Mouse (Mus musculus): ENCODE data around the gene Ltbp4. TPM values are rescaled to one million over a fixed set of nuclear protein-coding genes. Genes with fewer than 3 reads are reported as not detected.

Ltbp4 gene
- total and polyA plus RNA-seq, 3 experiments: 0.43 to 2.6 (median 1.5) TPM

GRCm38 (mm10) chr7:27282225-27282624 lies 55.3 kb downstream of the Ltbp4 start:
- H3K9ac ChIP-seq (ENCODE audit: insufficient read depth, low read depth): no peak overlapping the region
- TF ChIP-seq SIN3A (IDR thresholded peaks at IDR 0.05; ENCODE audit: low read length) (no peak), JUN (IDR thresholded peaks at IDR 0.05; ENCODE audit: insufficient read depth, low read depth, low read length) (no peak), E2F4 (IDR thresholded peaks at IDR 0.05; ENCODE audit: insufficient replicate concordance, low read depth, low read length) (no peak), MXI1 (IDR thresholded peaks at IDR 0.05; ENCODE audit: low read depth, low read length) (no peak), MEF2A (IDR thresholded peaks at IDR 0.05; ENCODE audit: borderline replicate concordance, low read depth, low read length) (no peak), SMC3 (IDR thresholded peaks at IDR 0.05; ENCODE audit: low read depth, low read length) (no peak), RAD21 (IDR thresholded peaks at IDR 0.05; ENCODE audit: low read depth, low read length) (no peak), PAX5 (IDR thresholded peaks at IDR 0.05; ENCODE audit: low read length) (no peak), CHD2 (IDR thresholded peaks at IDR 0.05; ENCODE audit: low read length) (no peak), ZKSCAN1 (IDR thresholded peaks at IDR 0.05; ENCODE audit: borderline replicate concordance, low read depth, low read length) (no peak), ZNF384 (IDR thresholded peaks at IDR 0.05; ENCODE audit: low read depth, low read length) (no peak), USF1 (IDR thresholded peaks at IDR 0.05; ENCODE audit: low read depth, low read length) (no peak), MAZ (IDR thresholded peaks at IDR 0.05; ENCODE audit: low read depth, low read length) (no peak), ETS1 (conservative IDR thresholded peaks at IDR 0.05; ENCODE audit: low read depth, low read length) (no peak), RCOR1 (conservative IDR thresholded peaks at IDR 0.05; ENCODE audit: low read depth, low read length) (no peak), MAX (IDR thresholded peaks at IDR 0.05; ENCODE audit: low read length) (no peak), POLR2A (IDR thresholded peaks at IDR 0.05; ENCODE audit: low read depth, low read length) (no peak)
- no peaks in the 10 kb centered on the region for H3K79me2 ChIP-seq (replicated peaks; ENCODE audit: control insufficient read depth, extremely low read depth, insufficient read depth, poor library complexity, severe bottlenecking)
- no peak for DNase-seq (ENCODE audit: extremely low read depth)
- H3K4me3 ChIP-seq (replicated peaks in 1 of 3; ENCODE audit: low read depth in 2 of 3, low read length in 2 of 3, poor library complexity in 1 of 3): no peak overlapping the region
- H3K4me2 ChIP-seq (ENCODE audit: insufficient read depth, low read depth, poor library complexity, severe bottlenecking): no peak overlapping the region
- H3K27ac ChIP-seq (ENCODE audit: insufficient read depth, low read depth): no peak overlapping the region
- 0 out of 4 replicates have a peak, but pooled peaks cover 0 to 2% of the 10 kb centered on the region in 2 experiments for H3K4me1 ChIP-seq (ENCODE audit: control insufficient read depth in 1 of 2, insufficient read depth in 2 of 2)
- peaks cover 5 to 21% of the 10 kb centered on the region in 2 experiments for H3K36me3 ChIP-seq (replicated peaks in 1 of 2; ENCODE audit: control insufficient read depth in 1 of 2, insufficient read depth in 1 of 2, low read length in 1 of 2)
- H3K27me3 ChIP-seq (replicated peaks): no peaks in the 10 kb centered on the region
- H3K9me3 ChIP-seq (replicated peaks; ENCODE audit: low read length): no peaks in the 10 kb centered on the region
- in situ Hi-C loops (cut with MboI; ENCODE audit: low pct_ligation_motif_present, low pct_unique_long_range_greater_than_20kb, low sequenced_read_pairs): no loop called here
- dilution Hi-C loops (cut with MboI; ENCODE audit: extremely low pct_ligation_motif_present, extremely low pct_unique_long_range_greater_than_20kb, low sequenced_read_pairs): no loop called here

GRCm38 (mm10) chr7:27281717-27282116 lies 55.8 kb downstream of the Ltbp4 start:
- Histone ChIP-seq H3K36me3 (replicated peaks in 1 of 2; ENCODE audit: control insufficient read depth in 1 of 2, insufficient read depth in 1 of 2, low read length in 1 of 2) (peaks cover 5 to 26% of the 10 kb centered on the region in 2 experiments), H3K4me1 (ENCODE audit: control insufficient read depth in 1 of 2, insufficient read depth in 2 of 2) (0 out of 4 replicates have a peak, but pooled peaks cover 0 to 2% of the 10 kb centered on the region in 2 experiments), H3K4me3 (replicated peaks in 1 of 3; ENCODE audit: low read depth in 2 of 3, low read length in 2 of 3, poor library complexity in 1 of 3) (no peak overlapping the region), H3K9ac (ENCODE audit: insufficient read depth, low read depth) (no peak overlapping the region), H3K79me2 (replicated peaks; ENCODE audit: control insufficient read depth, extremely low read depth, insufficient read depth, poor library complexity, severe bottlenecking) (no peaks in the 10 kb centered on the region), H3K4me2 (ENCODE audit: insufficient read depth, low read depth, poor library complexity, severe bottlenecking) (no peak overlapping the region), H3K9me3 (replicated peaks; ENCODE audit: low read length) (no peaks in the 10 kb centered on the region), H3K27me3 (replicated peaks) (no peaks in the 10 kb centered on the region), H3K27ac (ENCODE audit: insufficient read depth, low read depth) (no peak overlapping the region)
- dilution Hi-C loops (cut with MboI; ENCODE audit: extremely low pct_ligation_motif_present, extremely low pct_unique_long_range_greater_than_20kb, low sequenced_read_pairs): no loop called here
- TF ChIP-seq PAX5 (IDR thresholded peaks at IDR 0.05; ENCODE audit: low read length): no peak
- TF ChIP-seq RAD21 (IDR thresholded peaks at IDR 0.05; ENCODE audit: low read depth, low read length): no peak
- TF ChIP-seq CHD1 (IDR thresholded peaks at IDR 0.05; ENCODE audit: low read depth, low read length): no peak
- TF ChIP-seq UBTF (IDR thresholded peaks at IDR 0.05; ENCODE audit: low read depth, low read length): no peak
- TF ChIP-seq HCFC1 (IDR thresholded peaks at IDR 0.05; ENCODE audit: low read depth, low read length): no peak
- no peak for TF ChIP-seq SIN3A (IDR thresholded peaks at IDR 0.05; ENCODE audit: low read length)
- no peak for TF ChIP-seq ZNF384 (IDR thresholded peaks at IDR 0.05; ENCODE audit: low read depth, low read length)
- no peak for TF ChIP-seq ZMIZ1 (IDR thresholded peaks at IDR 0.05; ENCODE audit: low read depth, low read length)
- TF ChIP-seq ETS1 (conservative IDR thresholded peaks at IDR 0.05; ENCODE audit: low read depth, low read length): no peak
- TF ChIP-seq NELFE (IDR thresholded peaks at IDR 0.05; ENCODE audit: low read depth, low read length): no peak
- no peak for DNase-seq (ENCODE audit: extremely low read depth)
- in situ Hi-C loops (cut with MboI; ENCODE audit: low pct_ligation_motif_present, low pct_unique_long_range_greater_than_20kb, low sequenced_read_pairs): no loop called here
